Mouse (Mus musculus) liver, embryonic 13.5 days (tissue): ENCODE results near the gene Exoc4. TPM values are rescaled to one million over a fixed set of nuclear protein-coding genes. Genes with fewer than 3 reads are reported as not detected.

Experiments used
- ATAC-seq: fragments of 200-750 bp; cut with Nextera tagmentation; 2 replicates; pipeline ENCODE4 v1.8.0; 2017; ENCODE audit warnings: low read depth, mild to moderate bottlenecking, moderate number of reproducible peaks, moderate library complexity
- DNase-seq: peaks from one replicate; pipeline ENCODE4 v3.0.0; 2022
- H3K27ac ChIP-seq: fragments of 300-500 bp; sonication (generic); 2 replicates; pipeline ENCODE4 v1.5.1; 2015; ENCODE audit warnings: moderate library complexity, mild to moderate bottlenecking, inconsistent platforms
- H3K27me3 ChIP-seq: fragments of 300-500 bp; sonication (generic); 2 replicates; pipeline ENCODE4 v1.6.1; 2015; ENCODE audit warnings: mild to moderate bottlenecking, inconsistent platforms
- H3K36me3 ChIP-seq: fragments of 300-500 bp; sonication (generic); 2 replicates; pipeline ENCODE4 v1.6.1; 2015; ENCODE audit warnings: mild to moderate bottlenecking, inconsistent platforms
- H3K4me1 ChIP-seq: fragments of 300-500 bp; sonication (generic); replicated peaks from 2 replicates; pipeline ENCODE4 v1.6.1; 2015; ENCODE audit warnings: inconsistent platforms
- H3K4me2 ChIP-seq: fragments of 300-500 bp; sonication (generic); 2 replicates; pipeline ENCODE4 v1.6.1; 2015; ENCODE audit warnings: inconsistent platforms, mild to moderate bottlenecking, moderate library complexity
- H3K4me3 ChIP-seq: fragments of 300-500 bp; sonication (generic); replicated peaks from 2 replicates; pipeline ENCODE4 v1.5.1; 2015; ENCODE audit warnings: mild to moderate bottlenecking, inconsistent platforms
- H3K9ac ChIP-seq: fragments of 300-500 bp; sonication (generic); 2 replicates; pipeline ENCODE4 v1.6.1; 2015; ENCODE audit warnings: mild to moderate bottlenecking, inconsistent platforms
- H3K9me3 ChIP-seq: fragments of 300-500 bp; sonication (generic); replicated peaks from 2 replicates; pipeline ENCODE4 v1.6.1; 2016; ENCODE audit warnings: inconsistent platforms
- WGBS: fragments of 180-500 bp; shearing (Covaris S2); methylation state at CpG from one replicate; pipeline ENCODE4 v1.1.7; 2015; ENCODE audit not compliant: insufficient replicate concordance; 5-methylcytosine and 5-hydroxymethylcytosine counted together
- polyA plus RNA-seq: library from polyadenylated mRNA; unstranded; fragments of >200 nt; fragmentation: Nextera tagmentation; extraction: Ambion mirVana; gene quantifications from 2 replicates; pipeline ENCODE4 v1.2.1, GENCODE M21; 2015

Gene Exoc4
- polyA plus RNA-seq, 1 experiment from 2014 or later = 11.0 TPM

DNA sequence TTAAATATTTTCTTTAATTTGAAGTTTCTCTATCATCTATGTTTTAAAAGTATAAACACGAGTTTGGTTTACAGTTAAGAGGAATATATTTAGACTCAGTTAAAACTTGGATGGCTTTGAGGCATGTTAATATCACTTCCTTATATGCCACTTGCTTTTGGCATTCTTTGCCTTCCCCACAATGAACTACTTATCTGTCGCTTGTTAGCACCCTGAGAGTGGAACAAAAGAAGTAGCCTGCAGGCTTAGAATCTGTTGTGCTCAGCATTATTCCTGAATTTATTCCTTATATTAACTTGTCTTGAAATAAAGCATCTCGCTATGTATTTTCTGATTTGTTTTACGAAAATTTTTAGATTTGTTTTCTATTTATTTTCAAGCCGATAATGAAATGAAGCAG, 664.2 kb downstream of the Exoc4 start:
- no peaks in the 10 kb centered on the region for H3K36me3 ChIP-seq
- no peak overlapping the region for H3K9ac ChIP-seq
- no peak for ATAC-seq
- H3K27me3 ChIP-seq = no peaks in the 10 kb centered on the region
- WGBS = 66% methylated on average over 5 of the region's 5 CpGs
- no peak overlapping the region for H3K4me2 ChIP-seq
- H3K4me3 ChIP-seq = no peak overlapping the region
- H3K27ac ChIP-seq = no peak overlapping the region
- DNase-seq = no peak
- no peaks in the 10 kb centered on the region for H3K4me1 ChIP-seq
- no peaks in the 10 kb centered on the region for H3K9me3 ChIP-seq

DNA sequence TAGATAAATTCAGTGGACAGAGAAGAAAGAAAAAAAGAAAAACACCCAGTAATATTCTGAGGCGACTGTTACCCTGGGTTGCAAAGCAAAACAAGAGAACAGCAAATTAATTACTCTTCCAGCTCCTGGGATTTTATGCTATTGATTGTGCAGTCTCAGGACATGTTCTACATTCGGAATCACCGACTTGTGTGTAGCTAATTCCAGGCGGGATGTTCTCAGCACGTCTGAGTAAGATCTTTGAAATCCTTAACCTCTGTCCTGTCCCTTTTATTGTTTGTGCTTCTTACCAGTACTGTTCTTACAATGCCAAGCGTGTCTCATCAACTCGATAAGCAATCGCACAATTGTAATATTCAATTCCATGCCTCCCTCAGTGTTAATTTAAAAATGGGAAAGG, 664.6 kb downstream of the Exoc4 start:
- Histone ChIP-seq H3K27me3 (no peaks in the 10 kb centered on the region), H3K27ac (no peak overlapping the region), H3K36me3 (no peaks in the 10 kb centered on the region), H3K4me3 (no peak overlapping the region), H3K9ac (no peak overlapping the region), H3K9me3 (no peaks in the 10 kb centered on the region), H3K4me1 (no peaks in the 10 kb centered on the region), H3K4me2 (no peak overlapping the region)
- WGBS = 72% methylated on average over 8 of the region's 8 CpGs
- ATAC-seq (no peak), DNase-seq (no peak)

DNA sequence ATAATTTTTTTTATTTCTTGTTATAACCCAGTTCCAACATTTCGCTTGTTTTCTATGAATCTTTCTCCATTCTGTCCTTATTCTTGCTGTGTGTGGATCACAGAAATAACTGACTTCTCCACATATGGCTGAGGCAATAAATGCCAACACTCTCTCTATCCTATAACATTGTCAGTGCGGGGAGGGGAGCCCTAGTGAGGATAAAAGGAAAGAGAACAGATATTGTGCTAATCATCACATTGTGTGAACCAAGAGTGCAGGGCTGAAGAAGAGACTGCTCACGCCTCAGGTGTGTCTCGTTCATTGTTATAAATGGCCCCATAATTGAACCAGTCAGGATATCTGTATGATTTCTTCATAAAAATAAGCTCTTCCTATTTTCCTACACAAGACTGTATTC, 665.1 kb downstream of the Exoc4 start:
- H3K27me3 ChIP-seq = no peaks in the 10 kb centered on the region
- WGBS = 75% methylated on average over 4 of the region's 4 CpGs
- H3K9me3 ChIP-seq = no peaks in the 10 kb centered on the region
- no peak overlapping the region for H3K27ac ChIP-seq
- H3K36me3 ChIP-seq = no peaks in the 10 kb centered on the region
- ATAC-seq = no peak
- H3K4me2 ChIP-seq = no peak overlapping the region
- no peak for DNase-seq
- no peaks in the 10 kb centered on the region for H3K4me1 ChIP-seq
- H3K4me3 ChIP-seq = no peak overlapping the region
- no peak overlapping the region for H3K9ac ChIP-seq

DNA sequence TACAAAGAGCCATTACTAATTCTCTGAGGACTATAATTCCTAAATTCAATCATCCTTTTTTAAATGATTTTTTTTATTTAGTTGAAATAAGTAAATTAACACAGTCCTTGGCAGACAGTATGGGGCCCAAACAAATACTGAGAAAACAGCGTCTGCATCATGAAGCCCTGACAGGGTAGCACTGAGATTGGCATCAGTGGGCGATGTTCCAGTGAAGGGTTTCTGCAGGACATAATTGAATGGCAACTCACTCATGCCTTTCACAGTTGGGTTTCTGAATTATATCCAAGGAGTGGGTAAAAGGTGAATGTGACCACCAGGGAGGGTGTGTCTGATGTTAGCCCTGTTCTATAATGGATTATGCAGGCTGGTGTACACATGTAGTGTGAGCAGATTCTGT, 674.7 kb downstream of the Exoc4 start:
- Histone ChIP-seq H3K9me3 (no peaks in the 10 kb centered on the region), H3K4me1 (no peaks in the 10 kb centered on the region), H3K27ac (no peak overlapping the region), H3K36me3 (no peaks in the 10 kb centered on the region), H3K27me3 (no peaks in the 10 kb centered on the region), H3K9ac (no peak overlapping the region), H3K4me2 (no peak overlapping the region), H3K4me3 (no peak overlapping the region)
- DNase-seq (no peak), ATAC-seq (no peak)
- WGBS = 89% methylated on average over 2 of the region's 2 CpGs

DNA sequence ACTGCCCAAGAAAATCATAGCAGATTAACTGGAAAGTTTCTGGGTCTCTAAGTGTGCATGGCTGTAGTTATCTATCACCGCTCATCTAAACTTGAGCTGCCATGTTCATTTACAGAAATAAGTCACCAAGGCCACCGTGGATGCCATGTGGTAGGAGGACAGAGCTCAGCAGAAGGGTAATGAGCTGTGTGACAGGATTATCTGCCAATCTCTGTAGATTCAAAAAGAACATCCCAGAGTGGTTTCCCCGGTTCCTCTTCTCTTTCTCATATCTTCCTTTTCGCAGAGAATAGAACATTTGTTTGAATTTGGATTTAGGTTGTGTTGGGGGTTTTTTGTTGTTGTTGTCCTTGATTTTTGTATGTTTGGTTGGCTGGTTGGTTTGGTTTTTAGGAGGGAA, 676.0 kb downstream of the Exoc4 start:
- Histone ChIP-seq H3K4me3 (no peak overlapping the region), H3K4me1 (no peaks in the 10 kb centered on the region), H3K27ac (no peak overlapping the region), H3K9ac (no peak overlapping the region), H3K27me3 (no peaks in the 10 kb centered on the region), H3K36me3 (no peaks in the 10 kb centered on the region), H3K4me2 (no peak overlapping the region), H3K9me3 (no peaks in the 10 kb centered on the region)
- 74% methylated on average over 4 of the region's 4 CpGs for whole genome bisulfite sequencing
- no peak for DNase-seq
- no peak for ATAC-seq

DNA sequence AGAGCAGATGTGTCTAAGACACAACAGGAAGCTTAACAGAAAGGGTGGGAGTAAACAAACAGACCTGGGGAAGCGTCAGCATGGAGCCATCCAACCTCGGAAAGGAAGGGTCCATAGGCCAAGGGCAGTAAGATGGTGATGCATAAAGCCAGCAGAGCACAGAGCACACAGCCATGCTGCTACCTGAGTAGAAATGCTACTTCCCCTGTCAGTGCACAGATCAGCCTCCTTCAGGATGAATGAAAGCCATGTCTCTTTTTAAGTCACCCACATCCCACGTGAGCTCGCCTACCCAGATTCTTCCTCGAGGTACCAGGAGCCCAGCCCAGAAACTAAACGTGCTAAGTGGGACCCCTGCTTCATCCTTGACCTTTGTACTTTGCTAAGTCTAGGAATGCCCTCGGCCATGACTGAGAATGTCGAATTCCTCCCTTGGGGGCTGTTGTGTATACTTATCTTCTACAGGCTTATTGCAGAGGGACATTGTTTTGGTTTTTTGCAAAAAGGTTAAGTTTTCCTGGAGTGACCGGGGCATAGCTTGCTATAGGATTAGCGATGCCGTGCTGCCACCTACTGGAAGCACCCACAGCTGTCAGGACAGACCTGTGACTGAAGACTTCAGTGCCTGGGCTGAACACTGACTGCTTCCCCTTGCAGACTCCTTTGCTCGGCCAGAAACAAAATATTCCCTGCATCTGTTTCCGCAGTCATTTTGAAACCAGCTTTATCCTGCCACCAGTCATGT, 680.6 kb downstream of the Exoc4 start:
- peak; percentile 35 for DNase-seq
- no peaks in the 10 kb centered on the region for H3K4me1 ChIP-seq
- H3K9me3 ChIP-seq = no peaks in the 10 kb centered on the region
- H3K27ac ChIP-seq = no peak overlapping the region
- H3K4me3 ChIP-seq = no peak overlapping the region
- H3K4me2 ChIP-seq = no peak overlapping the region
- ATAC-seq = no peak
- H3K36me3 ChIP-seq = no peaks in the 10 kb centered on the region
- no peaks in the 10 kb centered on the region for H3K27me3 ChIP-seq
- H3K9ac ChIP-seq = no peak overlapping the region
- WGBS = 21% methylated on average over 13 of the region's 13 CpGs

DNA sequence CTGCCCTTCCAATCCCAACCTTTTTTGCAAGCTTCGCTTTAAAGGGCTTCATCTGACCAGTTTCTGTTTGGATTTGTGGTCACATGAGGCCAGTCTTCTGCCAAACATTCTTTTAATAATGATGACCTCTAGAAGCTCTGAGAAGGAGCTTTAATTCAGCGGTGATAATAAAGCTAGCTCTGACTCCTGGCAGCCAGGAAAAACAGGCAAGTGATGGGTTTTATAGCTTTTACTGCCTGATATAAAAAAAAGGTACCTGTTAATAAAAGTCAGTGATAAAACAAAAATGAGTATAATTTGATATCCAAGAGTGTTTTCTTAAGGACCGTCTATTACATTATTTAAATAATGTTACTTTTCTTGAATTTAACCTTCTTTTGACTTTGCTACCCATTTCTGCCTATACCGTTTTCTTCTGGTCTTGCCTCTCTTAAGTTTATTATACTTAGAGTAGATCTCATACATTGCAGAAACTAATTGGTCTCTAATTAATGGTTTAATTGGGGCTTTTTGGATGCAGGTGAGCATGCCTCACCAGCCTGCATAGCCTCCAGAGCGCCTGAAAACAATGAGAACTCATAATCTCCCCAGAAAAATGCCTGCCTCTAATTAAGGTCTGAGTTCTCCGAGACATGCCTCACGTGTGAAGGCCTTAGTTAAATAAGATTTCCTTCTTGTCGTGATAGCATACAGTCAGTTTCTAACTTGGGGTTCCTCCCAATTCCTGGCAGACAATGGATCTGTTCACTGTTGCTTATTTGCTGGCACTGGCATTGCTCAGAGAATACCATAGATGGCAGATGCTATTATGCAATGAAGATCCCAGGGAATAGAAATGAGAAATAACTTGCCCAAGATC, 681.4 kb downstream of the Exoc4 start:
- Histone ChIP-seq H3K36me3 (no peaks in the 10 kb centered on the region), H3K4me3 (no peak overlapping the region), H3K9me3 (no peaks in the 10 kb centered on the region), H3K4me2 (no peak overlapping the region), H3K27ac (no peak overlapping the region), H3K27me3 (no peaks in the 10 kb centered on the region), H3K9ac (no peak overlapping the region), H3K4me1 (no peaks in the 10 kb centered on the region)
- ATAC-seq = no peak
- 66% methylated on average over 8 of the region's 8 CpGs for WGBS
- DNase-seq = no peak

DNA sequence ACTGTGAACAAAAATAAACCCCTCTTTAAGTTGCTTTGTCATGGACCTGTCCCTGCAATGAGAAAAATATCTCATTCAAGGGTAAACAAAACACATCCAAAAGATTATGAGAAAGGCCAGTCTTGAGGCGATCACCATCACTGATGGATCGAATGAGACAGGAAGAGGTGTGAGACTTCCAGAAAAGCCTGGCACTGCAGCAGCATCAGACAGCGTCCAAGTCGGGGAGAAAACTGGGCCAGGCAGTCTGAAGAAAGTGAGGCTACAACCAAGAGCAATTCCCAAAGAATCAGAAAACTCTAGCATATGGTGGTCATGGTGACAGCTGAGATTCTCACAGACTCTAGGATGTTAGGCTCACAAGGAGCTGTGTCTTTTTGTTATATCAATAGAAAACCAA, 689.0 kb downstream of the Exoc4 start:
- ATAC-seq = no peak
- Histone ChIP-seq H3K4me3 (no peak overlapping the region), H3K9me3 (no peaks in the 10 kb centered on the region), H3K9ac (no peak overlapping the region), H3K27ac (no peak overlapping the region), H3K36me3 (no peaks in the 10 kb centered on the region), H3K4me2 (no peak overlapping the region), H3K4me1 (0 out of 2 replicates have a peak, but pooled peaks cover 5% of the 10 kb centered on the region), H3K27me3 (no peaks in the 10 kb centered on the region)
- 74% methylated on average over 4 of the region's 4 CpGs for WGBS
- no peak for DNase-seq

DNA sequence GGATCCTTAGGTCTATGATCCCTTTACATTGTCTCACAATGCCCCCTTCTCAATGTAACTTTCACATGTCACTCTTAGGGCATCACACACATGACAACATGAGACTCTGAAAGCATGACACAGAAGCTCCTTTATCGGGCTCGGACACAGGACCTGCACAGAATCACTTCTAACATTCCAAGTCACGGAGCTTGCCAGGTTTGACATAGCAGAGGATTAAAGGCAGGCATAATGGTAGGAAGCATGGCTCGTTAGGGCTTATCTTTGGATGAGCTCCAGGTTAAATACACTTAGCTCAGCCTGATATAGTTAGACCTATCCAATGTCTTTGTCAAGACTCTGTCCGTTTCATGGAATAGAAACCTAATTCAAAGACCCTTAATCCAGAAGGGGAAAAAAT, 690.3 kb downstream of the Exoc4 start:
- H3K9me3 ChIP-seq = no peaks in the 10 kb centered on the region
- DNase-seq = no peak
- H3K9ac ChIP-seq = no peak overlapping the region
- no peak overlapping the region for H3K27ac ChIP-seq
- H3K4me2 ChIP-seq = no peak overlapping the region
- 64% methylated on average over 5 of the region's 5 CpGs for WGBS
- no peak overlapping the region for H3K4me3 ChIP-seq
- H3K27me3 ChIP-seq = no peaks in the 10 kb centered on the region
- no peak for ATAC-seq
- H3K36me3 ChIP-seq = no peaks in the 10 kb centered on the region
- H3K4me1 ChIP-seq = 0 out of 2 replicates have a peak, but pooled peaks cover 5% of the 10 kb centered on the region

DNA sequence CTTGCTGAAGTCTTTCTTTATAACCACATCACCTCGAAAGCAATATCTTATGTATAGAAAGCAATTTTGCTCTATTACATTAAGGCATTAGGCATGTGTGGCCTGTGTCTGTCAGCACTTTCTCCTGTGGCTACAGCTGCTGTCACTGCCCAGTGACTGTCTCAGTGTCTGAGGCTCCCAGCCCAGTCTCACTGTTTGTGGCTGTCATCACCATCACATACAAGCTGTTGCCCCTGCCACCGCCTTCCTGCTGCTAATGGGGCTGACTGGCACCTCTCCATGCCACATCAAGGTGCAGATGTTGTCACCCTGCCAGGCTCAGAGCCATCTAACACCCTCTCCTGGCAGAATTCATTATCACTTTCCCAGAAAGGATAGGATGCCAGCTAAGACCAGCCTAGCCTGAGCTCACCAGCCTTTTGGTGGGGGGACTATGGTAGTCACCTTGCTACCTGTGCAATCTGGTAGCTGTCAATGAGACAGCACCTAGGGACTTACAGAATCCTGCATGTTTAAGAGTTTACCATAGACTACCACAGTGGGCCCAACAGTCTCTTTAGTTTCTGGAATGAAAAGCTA, 698.1 kb downstream of the Exoc4 start:
- no peak overlapping the region for H3K4me3 ChIP-seq
- 54% methylated on average over 2 of the region's 2 CpGs for WGBS
- H3K36me3 ChIP-seq = no peaks in the 10 kb centered on the region
- H3K27ac ChIP-seq = no peak overlapping the region
- H3K4me2 ChIP-seq = no peak overlapping the region
- no peak for ATAC-seq
- H3K4me1 ChIP-seq = no peaks in the 10 kb centered on the region
- no peaks in the 10 kb centered on the region for H3K9me3 ChIP-seq
- DNase-seq = no peak
- no peaks in the 10 kb centered on the region for H3K27me3 ChIP-seq
- no peak overlapping the region for H3K9ac ChIP-seq

DNA sequence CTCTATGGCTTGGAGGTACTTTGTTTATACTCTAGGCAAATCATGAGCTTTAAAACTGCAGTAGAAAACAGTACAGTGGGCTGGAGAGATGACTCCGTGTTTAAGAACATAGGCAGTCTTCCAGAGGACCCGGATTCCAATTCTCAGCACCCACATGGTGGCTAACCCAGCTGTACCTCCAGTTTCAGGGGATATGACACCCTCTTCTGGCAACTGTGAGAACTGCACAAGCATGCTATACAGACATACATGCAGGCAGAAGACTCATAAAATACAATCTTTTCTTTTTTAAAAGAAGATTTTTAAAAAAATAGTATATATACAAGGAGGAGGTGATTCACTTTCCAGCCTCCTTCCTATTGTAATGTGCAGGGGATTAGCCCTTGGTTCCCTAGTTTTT, 701.2 kb downstream of the Exoc4 start:
- Histone ChIP-seq H3K27ac (no peak overlapping the region), H3K4me2 (no peak overlapping the region), H3K4me1 (no peaks in the 10 kb centered on the region), H3K36me3 (no peaks in the 10 kb centered on the region), H3K4me3 (no peak overlapping the region), H3K27me3 (no peaks in the 10 kb centered on the region), H3K9ac (no peak overlapping the region), H3K9me3 (no peaks in the 10 kb centered on the region)
- no peak for ATAC-seq
- DNase-seq = no peak
- WGBS = 71% methylated on average over 2 of the region's 2 CpGs
